Mouse (Mus musculus) erythroblast, embryonic 14.5 days (primary cell): ENCODE results near the gene Dnph1. TPM values are rescaled to one million over a fixed set of nuclear protein-coding genes. Genes with fewer than 3 reads are reported as not detected.

Experiments
- H3K27me3 ChIP-seq: 2 replicates; pipeline ENCODE4 v1.6.1; 2012; ENCODE audit warnings: inconsistent platforms; ENCODE audit not compliant: control insufficient read depth
- H3K36me3 ChIP-seq: 2 replicates; pipeline ENCODE4 v1.6.1; 2012; ENCODE audit warnings: mild to moderate bottlenecking, inconsistent platforms; ENCODE audit not compliant: control insufficient read depth
- H3K4me1 ChIP-seq: 2 replicates; pipeline ENCODE4 v1.6.1; 2012; ENCODE audit warnings: inconsistent platforms; ENCODE audit not compliant: control insufficient read depth
- H3K4me3 ChIP-seq: replicated peaks from 2 replicates; pipeline ENCODE3; 2012; ENCODE audit warnings: moderate library complexity, mild to moderate bottlenecking, inconsistent platforms
- H3K9me3 ChIP-seq: 2 replicates; pipeline ENCODE4 v1.6.1; 2012; ENCODE audit warnings: low read length, inconsistent platforms, mixed read lengths; ENCODE audit not compliant: control insufficient read depth
- GATA1 ChIP-seq: IDR thresholded peaks from 2 replicates; pipeline ENCODE4 v1.6.1; 2012; ENCODE audit warnings: low read length, inconsistent platforms, mixed read lengths
- TAL1 ChIP-seq: IDR thresholded peaks from 3 replicates; pipeline ENCODE4 v1.6.1; 2012; ENCODE audit warnings: low read length, inconsistent platforms, mixed read lengths
- polyA plus RNA-seq: library from polyadenylated mRNA; stranded (reverse); fragments of >175 nt; gene quantifications from 2 replicates; pipeline ENCODE4 v1.2.3, GENCODE M21; 2012

Dnph1 gene
- polyA plus RNA-seq, 1 experiment: 1.9 TPM

- peaks cover 29% of the 10 kb centered on the region for H3K27me3 ChIP-seq
- TF ChIP-seq TAL1 (no peak), GATA1 (no peak)
- no peak overlapping the region for H3K4me3 ChIP-seq
- H3K36me3 ChIP-seq: no peaks in the 10 kb centered on the region
- no peaks in the 10 kb centered on the region for H3K4me1 ChIP-seq
- H3K9me3 ChIP-seq: no peaks in the 10 kb centered on the region
Observed at GRCm38 (mm10) chr17:46520385-46520979, 24.0 kb downstream of the Dnph1 start.

GRCm38 (mm10) chr17:46521174-46521573, 24.7 kb downstream of the Dnph1 start:
- no peaks in the 10 kb centered on the region for H3K36me3 ChIP-seq
- H3K4me1 ChIP-seq: no peaks in the 10 kb centered on the region
- H3K27me3 ChIP-seq: peaks cover 29% of the 10 kb centered on the region
- TF ChIP-seq TAL1: no peak
- no peak for TF ChIP-seq GATA1
- H3K4me3 ChIP-seq: no peak overlapping the region
- H3K9me3 ChIP-seq: no peaks in the 10 kb centered on the region

GRCm38 (mm10) chr17:46521963-46522668, 25.6 kb downstream of the Dnph1 start:
- TF ChIP-seq TAL1: no peak
- TF ChIP-seq GATA1: no peak
- H3K4me1 ChIP-seq: no peaks in the 10 kb centered on the region
- H3K4me3 ChIP-seq: no peak overlapping the region
- no peaks in the 10 kb centered on the region for H3K36me3 ChIP-seq
- no peaks in the 10 kb centered on the region for H3K9me3 ChIP-seq
- H3K27me3 ChIP-seq: peaks cover 29% of the 10 kb centered on the region

- Histone ChIP-seq H3K4me1 (no peaks in the 10 kb centered on the region), H3K27me3 (peaks cover 21% of the 10 kb centered on the region), H3K36me3 (no peaks in the 10 kb centered on the region), H3K9me3 (no peaks in the 10 kb centered on the region), H3K4me3 (no peak overlapping the region)
- TF ChIP-seq GATA1: no peak
- TF ChIP-seq TAL1: no peak
Observed at GRCm38 (mm10) chr17:46525065-46525464, 28.6 kb downstream of the Dnph1 start.

GRCm38 (mm10) chr17:46525579-46526307, 29.2 kb downstream of the Dnph1 start:
- no peaks in the 10 kb centered on the region for H3K4me1 ChIP-seq
- TF ChIP-seq TAL1 (no peak), GATA1 (no peak)
- H3K36me3 ChIP-seq: no peaks in the 10 kb centered on the region
- H3K4me3 ChIP-seq: no peak overlapping the region
- peaks cover 14% of the 10 kb centered on the region for H3K27me3 ChIP-seq
- H3K9me3 ChIP-seq: no peaks in the 10 kb centered on the region

GRCm38 (mm10) chr17:46543661-46544060, 47.1 kb downstream of the Dnph1 start:
- Histone ChIP-seq H3K9me3 (no peaks in the 10 kb centered on the region), H3K36me3 (peaks cover 5% of the 10 kb centered on the region), H3K27me3 (peaks cover 40% of the 10 kb centered on the region), H3K4me1 (peaks cover 6% of the 10 kb centered on the region), H3K4me3 (no peak overlapping the region)
- TF ChIP-seq GATA1: no peak
- TF ChIP-seq TAL1: no peak

GRCm38 (mm10) chr17:46545813-46546564, 49.5 kb downstream of the Dnph1 start, which contains the start of gene Cul9:
Gene Cul9 (minus strand): TSS chr17:46546388.
- H3K27me3 ChIP-seq: peaks cover 38% of the 10 kb centered on the region
- H3K36me3 ChIP-seq: peaks cover 28% of the 10 kb centered on the region
- TF ChIP-seq GATA1 (no peak), TAL1 (no peak)
- peak within 1 kb of the TSS; percentile 45 for H3K4me3 ChIP-seq
- H3K9me3 ChIP-seq: no peaks in the 10 kb centered on the region
- H3K4me1 ChIP-seq: peaks cover 8% of the 10 kb centered on the region

GRCm38 (mm10) chr17:46546591-46546990, 50.1 kb downstream of the Dnph1 start:
- H3K4me3 ChIP-seq: peak overlapping the region; percentile 45
- TF ChIP-seq GATA1 (no peak), TAL1 (no peak)
- H3K27me3 ChIP-seq: peaks cover 38% of the 10 kb centered on the region
- H3K4me1 ChIP-seq: peaks cover 8% of the 10 kb centered on the region
- peaks cover 34% of the 10 kb centered on the region for H3K36me3 ChIP-seq
- no peaks in the 10 kb centered on the region for H3K9me3 ChIP-seq
